Mouse (Mus musculus) thymus, adult 2 months (tissue): ENCODE measurements around the gene Atp6v1g2. TPM values are rescaled to one million over a fixed set of nuclear protein-coding genes. Genes with fewer than 3 reads are reported as not detected.
A peak's percentile ranks its signal among the peaks of the same experiment; 100 is the strongest.

Source experiments
- DNase-seq: peaks from one replicate; pipeline ENCODE4 v3.0.0; 2021
- H3K27ac ChIP-seq: fragments of 200-500 bp; 2 replicates; pipeline ENCODE4 v1.5.1; 2012; ENCODE audit warnings: low read length, control low read depth; ENCODE audit not compliant: control insufficient read depth, insufficient read depth
- H3K27me3 ChIP-seq: fragments of 200-500 bp; 2 replicates; pipeline ENCODE4 v1.6.1; 2012; ENCODE audit warnings: mild to moderate bottlenecking, low read length, moderate library complexity, mixed read lengths; ENCODE audit not compliant: control insufficient read depth, insufficient read depth
- H3K36me3 ChIP-seq: fragments of 200-500 bp; 2 replicates; pipeline ENCODE4 v1.6.1; 2012; ENCODE audit warnings: mild to moderate bottlenecking, low read length, moderate library complexity; ENCODE audit not compliant: control insufficient read depth, insufficient read depth
- H3K4me1 ChIP-seq: fragments of 200-500 bp; replicated peaks from 2 replicates; pipeline ENCODE4 v1.6.1; 2012; ENCODE audit warnings: low read length; ENCODE audit not compliant: control insufficient read depth, insufficient read depth
- H3K4me3 ChIP-seq: fragments of 200-500 bp; 2 replicates; pipeline ENCODE4 v1.5.1; 2012; ENCODE audit warnings: mild to moderate bottlenecking, low read length, control low read depth, moderate library complexity; ENCODE audit not compliant: control insufficient read depth, insufficient read depth
- CTCF ChIP-seq: fragments of 200-500 bp; IDR thresholded peaks from 2 replicates; pipeline ENCODE4 v1.5.1; 2012; ENCODE audit warnings: mild to moderate bottlenecking, control low read depth, low read length, moderate library complexity, borderline replicate concordance; ENCODE audit not compliant: control insufficient read depth, poor library complexity, insufficient read depth; ENCODE audit errors: extremely low read depth
- POLR2A ChIP-seq: fragments of 200-500 bp; IDR thresholded peaks from 2 replicates; pipeline ENCODE4 v1.6.1; 2012; ENCODE audit warnings: mild to moderate bottlenecking, low read length, control low read depth, moderate library complexity; ENCODE audit not compliant: control insufficient read depth, poor library complexity, insufficient read depth; ENCODE audit errors: extremely low read depth
- WGBS: fragments of 180-500 bp; shearing (Covaris S2); methylation state at CpG from one replicate; pipeline ENCODE4 v1.1.7; 2018; 5-methylcytosine and 5-hydroxymethylcytosine counted together
- polyA plus RNA-seq: library from polyadenylated mRNA; depleted of rRNA; stranded (reverse); fragments of >200 nt; gene quantifications from 2 replicates; pipeline ENCODE4 v1.2.3, GENCODE M21; 2012

Gene Atp6v1g2
- polyA plus RNA-seq, 1 experiment: 7.9 TPM

DNA sequence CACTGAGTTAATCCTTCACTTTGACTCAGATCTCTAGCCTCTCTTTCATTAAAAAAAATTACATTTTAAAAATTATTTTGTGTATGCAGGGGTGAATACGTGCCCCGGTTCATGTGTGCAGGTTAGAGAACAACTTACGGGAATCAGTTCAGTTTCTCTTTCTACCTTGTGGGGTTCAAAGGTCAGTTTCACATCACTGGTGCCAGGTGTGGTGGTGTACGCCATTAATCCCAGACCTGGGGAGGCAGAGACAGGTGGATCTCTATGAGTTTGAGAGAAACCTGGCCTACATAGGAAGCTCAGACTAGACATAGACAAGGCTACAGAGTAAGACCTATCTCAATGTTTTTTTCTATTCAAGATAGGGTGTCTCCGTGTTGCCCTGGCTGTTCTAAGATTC lies 20.4 kb upstream of the Atp6v1g2 start:
- H3K27me3 ChIP-seq: no peaks in the 10 kb centered on the region
- DNase-seq: no peak
- H3K36me3 ChIP-seq: no peaks in the 10 kb centered on the region
- WGBS: 96% methylated on average over 5 of the region's 5 CpGs
- H3K4me1 ChIP-seq: peaks cover 24% of the 10 kb centered on the region
- no peak overlapping the region for H3K4me3 ChIP-seq
- no peak overlapping the region for H3K27ac ChIP-seq
- TF ChIP-seq CTCF (no peak), POLR2A (no peak)

DNA sequence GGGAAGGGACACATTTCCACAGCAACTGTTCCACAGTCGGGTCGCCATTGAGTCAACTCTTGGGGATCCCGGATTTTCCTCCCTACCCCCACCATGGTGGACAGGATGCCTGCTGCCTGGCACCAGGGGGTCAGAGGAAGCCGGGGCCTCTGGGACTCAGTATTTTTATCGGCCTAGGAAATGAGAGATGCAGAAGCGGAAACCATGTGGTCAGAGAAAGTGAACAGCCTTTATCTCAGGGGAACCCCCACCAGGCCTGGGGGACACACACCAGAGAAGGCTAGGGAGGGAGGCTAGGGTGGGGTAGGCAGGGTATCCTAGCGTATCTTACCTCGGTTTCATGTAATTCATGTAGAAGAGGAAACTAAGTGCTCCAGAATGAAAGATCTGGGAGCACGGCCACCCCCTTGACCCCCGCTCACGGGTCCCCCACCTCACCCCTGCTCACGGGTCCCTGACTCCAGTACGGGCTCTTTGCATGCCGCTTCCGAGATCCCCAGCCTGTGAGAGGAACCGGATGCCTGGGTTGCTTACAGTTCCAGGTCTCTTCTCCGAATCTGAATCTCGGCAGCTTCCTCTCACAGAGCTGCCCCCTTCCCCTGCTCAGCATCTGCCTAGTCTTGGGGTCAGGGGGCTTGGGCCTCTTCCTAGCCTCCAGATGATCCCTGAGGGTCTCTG lies 14.8 kb upstream of the Atp6v1g2 start:
- H3K27me3 ChIP-seq: no peaks in the 10 kb centered on the region
- 14% methylated on average over 18 of the region's 18 CpGs for WGBS
- no peak for TF ChIP-seq CTCF
- TF ChIP-seq POLR2A: no peak
- H3K36me3 ChIP-seq: no peaks in the 10 kb centered on the region
- DNase-seq: no peak
- peaks cover 57% of the 10 kb centered on the region for H3K4me1 ChIP-seq
- no peak overlapping the region for H3K4me3 ChIP-seq
- no peak overlapping the region for H3K27ac ChIP-seq

DNA sequence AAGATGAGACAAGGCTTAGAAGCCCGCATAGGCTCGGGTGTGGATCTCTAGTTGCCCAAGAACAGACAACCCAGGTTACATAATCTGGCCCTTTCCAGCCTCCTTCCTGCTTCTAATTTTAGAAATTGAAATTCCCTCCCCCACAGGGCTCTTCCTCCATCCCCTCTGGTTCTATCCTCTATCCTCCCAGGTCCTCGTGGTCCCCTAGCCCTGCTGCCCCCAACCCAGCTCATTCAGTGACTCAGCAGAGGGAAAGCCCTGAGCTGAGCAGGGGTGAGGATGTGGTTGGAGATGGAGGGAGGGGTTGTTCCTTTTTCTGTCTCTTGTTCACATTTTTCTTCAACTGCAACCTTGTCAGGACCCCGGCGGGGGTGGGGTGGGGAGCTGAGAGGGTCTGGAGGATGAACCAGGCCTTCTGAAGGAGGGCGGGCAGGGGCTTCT lies 13.8 kb upstream of the Atp6v1g2 start:
- 8% methylated on average over 6 of the region's 6 CpGs for WGBS
- H3K4me3 ChIP-seq: no peak overlapping the region

DNA sequence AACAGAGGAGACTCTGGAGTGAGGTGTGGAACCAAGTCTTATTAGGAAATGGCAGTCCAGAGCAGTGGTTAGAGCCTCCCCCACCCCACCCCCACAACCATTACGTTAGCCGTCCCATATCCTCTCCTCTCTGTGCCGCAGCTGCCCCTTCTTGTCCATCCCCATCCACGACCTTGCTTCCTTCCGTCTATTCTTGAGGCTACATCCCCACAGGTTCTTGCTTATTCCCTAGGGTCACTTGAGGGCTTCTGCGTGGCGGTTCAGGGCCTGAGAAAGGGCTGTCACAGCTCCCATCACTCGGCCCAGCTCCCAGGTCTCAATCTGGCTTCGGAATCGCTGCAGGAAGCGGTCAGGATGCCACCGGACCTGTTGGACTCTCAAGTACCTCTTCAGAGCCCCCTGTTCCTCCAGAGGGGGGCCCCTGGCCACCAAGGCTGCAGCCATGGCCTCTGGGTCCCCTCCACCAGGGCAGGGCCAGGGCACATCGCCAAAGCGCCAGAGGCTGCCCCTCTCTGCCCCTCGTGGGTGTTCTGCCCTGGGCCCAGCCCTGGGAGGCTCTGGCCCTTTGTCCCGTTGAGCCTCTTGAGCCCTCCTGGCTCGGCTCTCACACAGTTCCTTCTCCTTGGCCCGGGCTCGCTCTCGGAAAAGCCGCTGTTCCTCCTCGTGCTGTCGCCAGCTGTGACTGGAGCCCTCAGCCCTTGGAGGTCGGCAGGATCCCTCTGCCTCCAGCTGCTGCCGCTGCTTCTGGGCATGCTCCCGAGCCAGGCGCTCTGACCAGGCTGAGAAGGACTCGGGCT lies 13.1 kb upstream of the Atp6v1g2 start, which contains the start of gene Gm16181:
TSS of gene Gm16181 (plus strand) at position 679 of the 797 bp plus-strand sequence.
- WGBS: 69% methylated on average over 28 of the region's 28 CpGs
- H3K4me1 ChIP-seq: peaks cover 50% of the 10 kb centered on the region
- no peak within 1 kb of the TSS for H3K4me3 ChIP-seq
- DNase-seq: no peak
- no peaks in the 10 kb centered on the region for H3K36me3 ChIP-seq
- H3K27ac ChIP-seq: peak within 1 kb of the TSS; percentile 15; the same call in 1 of the 2 replicates
- H3K27me3 ChIP-seq: no peaks in the 10 kb centered on the region
- no peak for TF ChIP-seq CTCF
- TF ChIP-seq POLR2A: no peak

More for the DNA sequence above, 13.8 kb upstream of the Atp6v1g2 start:
- Histone ChIP-seq H3K4me1 (peaks cover 55% of the 10 kb centered on the region), H3K36me3 (no peaks in the 10 kb centered on the region), H3K27me3 (no peaks in the 10 kb centered on the region), H3K27ac (peak overlapping the region; percentile 15; the same call in 1 of the 2 replicates)
- TF ChIP-seq CTCF (no peak), POLR2A (no peak)
- DNase-seq: peak; percentile 72

DNA sequence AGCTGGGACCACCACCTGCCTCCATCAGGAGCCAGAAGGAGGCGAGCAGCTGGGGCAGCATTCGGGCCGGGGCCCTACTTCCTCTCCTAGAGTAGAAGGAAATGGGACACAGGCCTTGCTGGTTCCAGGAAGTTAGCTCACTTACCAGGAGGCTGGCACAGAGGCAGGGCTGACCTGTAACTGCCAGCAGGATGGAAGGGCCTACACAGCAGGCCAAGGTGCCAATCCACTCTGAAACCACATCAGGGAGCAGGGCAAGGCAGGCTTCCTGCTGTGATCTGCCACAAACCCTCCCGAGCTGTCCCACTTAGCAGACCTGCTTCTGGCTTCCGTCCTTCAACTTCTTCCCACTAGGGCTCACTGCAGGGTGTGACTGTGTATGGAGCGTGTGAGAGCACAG lies 11.2 kb upstream of the Atp6v1g2 start:
- Histone ChIP-seq H3K27me3 (no peaks in the 10 kb centered on the region), H3K27ac (peak overlapping the region; percentile 85), H3K4me3 (no peak overlapping the region), H3K36me3 (no peaks in the 10 kb centered on the region), H3K4me1 (peaks cover 58% of the 10 kb centered on the region)
- WGBS: 9% methylated on average over 6 of the region's 6 CpGs
- TF ChIP-seq CTCF: peak; percentile 59; the same call in 1 of the 2 replicates
- TF ChIP-seq POLR2A: peak; percentile 31; the same call in 1 of the 2 replicates
- DNase-seq: peak; percentile 63

DNA sequence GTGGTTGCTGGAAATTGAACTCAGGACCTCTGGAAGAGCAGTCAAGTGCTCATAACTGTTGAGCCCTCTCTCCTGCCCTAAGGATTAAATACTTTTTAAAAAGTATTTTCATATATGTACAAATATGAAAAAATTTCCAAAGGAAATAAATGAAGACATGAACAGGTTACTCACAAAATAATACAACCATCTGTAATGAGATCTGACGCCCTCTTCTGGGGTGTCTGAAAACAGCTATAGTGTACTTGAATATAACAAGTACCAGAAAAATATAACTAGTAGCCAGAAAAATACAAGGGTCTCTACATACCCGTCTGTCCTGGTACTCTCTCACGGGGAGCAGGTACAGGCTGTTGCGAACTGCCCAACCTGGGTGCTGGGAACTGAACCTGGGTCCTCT lies 8.8 kb upstream of the Atp6v1g2 start:
- no peak for TF ChIP-seq CTCF
- TF ChIP-seq POLR2A: no peak
- H3K36me3 ChIP-seq: peaks cover 3% of the 10 kb centered on the region; the same call in 1 of the 2 replicates
- WGBS: 97% methylated on average over 4 of the region's 4 CpGs
- no peaks in the 10 kb centered on the region for H3K27me3 ChIP-seq
- H3K27ac ChIP-seq: no peak overlapping the region
- peaks cover 49% of the 10 kb centered on the region for H3K4me1 ChIP-seq
- H3K4me3 ChIP-seq: no peak overlapping the region
- no peak for DNase-seq
